Mouse (Mus musculus): ENCODE measurements around the gene Rab8a. TPM values are rescaled to one million over a fixed set of nuclear protein-coding genes. Genes with fewer than 3 reads are reported as not detected.
A peak's percentile ranks its signal among the peaks of the same experiment; 100 is the strongest.

Rab8a gene
- total RNA-seq, 2 experiments from 2014 or later, result 51.2 to 69.1 TPM

- no peak for DNase-seq (ENCODE audit: low spot score in 2 of 2)
Observed at GRCm38 (mm10) chr8:72145511-72145910, 15.5 kb upstream of the Rab8a start.

- peak in 1 of 2 experiments; percentile 43 for DNase-seq (ENCODE audit: low spot score in 2 of 2)
Observed at GRCm38 (mm10) chr8:72146056-72146455, 14.9 kb upstream of the Rab8a start.

- no peak for DNase-seq (ENCODE audit: low spot score in 2 of 2)
Observed at GRCm38 (mm10) chr8:72146556-72146955, 14.4 kb upstream of the Rab8a start.

GRCm38 (mm10) chr8:72147266-72147665, 13.7 kb upstream of the Rab8a start:
- DNase-seq (ENCODE audit: low spot score in 2 of 2), result no peak

GRCm38 (mm10) chr8:72149056-72149455, 11.9 kb upstream of the Rab8a start:
- DNase-seq (ENCODE audit: low spot score in 2 of 2), result no peak

GRCm38 (mm10) chr8:72151418-72152078, 9.5 kb upstream of the Rab8a start:
- no peak for DNase-seq (ENCODE audit: low spot score in 2 of 2)

- no peak for DNase-seq (ENCODE audit: low spot score in 2 of 2)
Observed at GRCm38 (mm10) chr8:72153382-72153781, 7.6 kb upstream of the Rab8a start.

- DNase-seq (ENCODE audit: low spot score in 2 of 2), result no peak
Observed at GRCm38 (mm10) chr8:72158096-72158495, 2.9 kb upstream of the Rab8a start.

- DNase-seq (ENCODE audit: low spot score in 2 of 2), result no peak
Observed at GRCm38 (mm10) chr8:72158726-72159125, 2.3 kb upstream of the Rab8a start.

GRCm38 (mm10) chr8:72160007-72160406, 993 bp upstream of the Rab8a start:
- DNase-seq (ENCODE audit: low spot score in 2 of 2), result no peak

GRCm38 (mm10) chr8:72162821-72163220, 1.8 kb downstream of the Rab8a start:
- DNase-seq (ENCODE audit: low spot score in 2 of 2), result no peak

GRCm38 (mm10) chr8:72169098-72169668, 8.2 kb downstream of the Rab8a start:
- no peak for DNase-seq (ENCODE audit: low spot score in 2 of 2)

- no peak for DNase-seq (ENCODE audit: low spot score in 2 of 2)
Observed at GRCm38 (mm10) chr8:72169681-72170249, 8.8 kb downstream of the Rab8a start.

- peak; percentile 68 to 69 for DNase-seq (ENCODE audit: low spot score in 2 of 2)
Observed at GRCm38 (mm10) chr8:72177346-72177925, 16.4 kb downstream of the Rab8a start.

GRCm38 (mm10) chr8:72183554-72184202, 22.7 kb downstream of the Rab8a start:
- DNase-seq (ENCODE audit: low spot score in 2 of 2), result no peak

- no peak for DNase-seq (ENCODE audit: low spot score in 2 of 2)
Observed at GRCm38 (mm10) chr8:72187793-72188331, 26.9 kb downstream of the Rab8a start.

GRCm38 (mm10) chr8:72189417-72190214, 28.6 kb downstream of the Rab8a start, which contains the start of gene Hsh2d:
Hsh2d (plus strand) TSS chr8:72189638.
- no peak for DNase-seq (ENCODE audit: low spot score in 2 of 2)

- DNase-seq (ENCODE audit: low spot score in 2 of 2), result no peak
Observed at GRCm38 (mm10) chr8:72190215-72190539, 29.2 kb downstream of the Rab8a start.

- no peak for DNase-seq (ENCODE audit: low spot score in 2 of 2)
Observed at GRCm38 (mm10) chr8:72192065-72192464, 31.1 kb downstream of the Rab8a start.

- DNase-seq (ENCODE audit: low spot score in 2 of 2), result no peak
Observed at GRCm38 (mm10) chr8:72197997-72198396, 37.0 kb downstream of the Rab8a start.

GRCm38 (mm10) chr8:72208582-72208981, 47.6 kb downstream of the Rab8a start:
- no peak for DNase-seq (ENCODE audit: low spot score in 2 of 2)
